Mouse (Mus musculus) cerebellum, postnatal 25 days (tissue): Measurements from ENCODE around the gene Aldh1a1.
"Not testable (repeated sequence)": the region's sequence is repeated elsewhere in the genome, so short reads cannot be mapped to it uniquely, and the experiment has no call there.

Source experiments
- DNase-seq, 2 experiments: peaks; one replicate each; pipeline ENCODE4 v3.0.0; 2021; ENCODE audit warnings: mixed read lengths in 2 of 2

Aldh1a1 gene

DNA sequence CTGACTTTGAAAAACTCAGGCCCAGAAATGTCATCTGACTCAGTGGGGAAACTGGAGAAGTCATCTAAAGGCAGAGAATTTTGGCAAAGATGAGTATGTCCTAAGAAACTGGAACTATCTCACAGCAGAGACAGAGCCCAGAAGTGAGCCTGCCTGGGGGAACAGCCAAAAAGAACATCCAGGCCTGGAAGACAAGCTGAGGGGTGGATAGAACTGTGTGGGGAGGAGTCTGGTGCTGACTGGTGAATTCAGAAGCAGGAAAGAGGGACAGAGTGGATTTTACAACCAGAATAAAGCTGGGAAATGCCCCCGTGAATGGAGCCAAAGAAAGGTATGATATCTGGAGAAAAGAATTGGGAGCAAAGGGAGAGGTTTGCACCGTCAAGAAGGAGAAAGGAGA is at the start of gene Aldh1a1:
TSS of gene Aldh1a1 (plus strand) at position 225 of the 400 bp plus-strand sequence.
- peak in 1 of 2 experiments; percentile 7 for DNase-seq

DNA sequence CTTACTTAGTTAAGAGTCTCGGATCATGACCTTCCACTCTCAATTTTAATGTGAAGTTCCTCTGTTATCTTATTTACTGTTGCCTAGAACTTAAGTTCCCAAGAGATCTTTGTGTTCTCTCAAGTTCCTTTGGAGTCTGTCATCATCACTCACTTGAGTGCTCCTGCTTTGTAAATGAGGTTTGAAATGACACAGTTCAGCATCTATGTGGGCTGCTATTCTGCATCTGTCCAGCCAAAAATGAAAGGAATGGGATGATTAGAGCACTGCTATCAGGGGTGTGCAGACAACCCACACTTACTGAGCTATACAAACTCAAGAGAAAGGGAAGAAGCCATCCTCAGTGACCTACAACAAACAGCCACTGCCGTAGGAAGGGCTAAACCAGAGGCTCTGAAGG is 44.7 kb upstream of the Aldh1a1 start:
- DNase-seq: no peak

DNA sequence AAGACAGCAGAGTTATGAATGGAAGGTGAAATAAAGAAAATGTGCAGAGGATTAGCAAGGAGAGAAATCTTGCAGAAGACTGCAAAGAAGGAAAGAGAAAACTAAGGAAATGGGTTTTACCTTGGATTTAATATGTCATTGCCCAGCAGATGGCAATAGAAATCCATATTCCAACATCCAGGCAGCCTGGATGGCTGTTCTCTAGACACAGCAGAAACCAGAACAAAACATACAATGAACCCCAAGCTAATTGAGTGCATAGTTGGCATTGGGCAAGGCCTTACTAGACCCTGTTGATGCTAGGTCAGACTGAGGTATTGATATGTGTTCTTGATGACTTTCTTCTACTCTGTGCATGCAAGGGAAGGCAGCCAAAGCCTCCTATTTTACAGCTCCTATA is 43.0 kb upstream of the Aldh1a1 start:
- peak in 1 of 2 experiments; percentile 15 for DNase-seq

DNA sequence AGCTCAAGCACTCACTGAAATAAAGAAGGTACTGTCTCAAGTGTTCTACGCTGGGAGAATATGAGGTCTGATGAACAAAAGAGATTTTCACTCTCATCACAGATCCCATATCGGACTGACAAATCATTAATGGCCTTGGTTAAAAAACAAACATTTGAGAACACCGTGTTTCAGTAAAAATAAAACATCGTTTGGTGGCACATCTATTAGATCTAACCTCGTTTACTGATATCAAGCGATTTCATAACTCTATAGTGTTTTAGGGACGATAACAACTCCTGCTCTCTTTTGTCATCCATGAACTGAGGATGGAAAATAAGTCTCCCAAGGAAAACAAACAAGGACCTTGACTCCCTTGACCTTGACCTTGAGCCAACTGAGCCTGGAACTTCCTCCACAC is 41.5 kb upstream of the Aldh1a1 start:
- no peak for DNase-seq

DNA sequence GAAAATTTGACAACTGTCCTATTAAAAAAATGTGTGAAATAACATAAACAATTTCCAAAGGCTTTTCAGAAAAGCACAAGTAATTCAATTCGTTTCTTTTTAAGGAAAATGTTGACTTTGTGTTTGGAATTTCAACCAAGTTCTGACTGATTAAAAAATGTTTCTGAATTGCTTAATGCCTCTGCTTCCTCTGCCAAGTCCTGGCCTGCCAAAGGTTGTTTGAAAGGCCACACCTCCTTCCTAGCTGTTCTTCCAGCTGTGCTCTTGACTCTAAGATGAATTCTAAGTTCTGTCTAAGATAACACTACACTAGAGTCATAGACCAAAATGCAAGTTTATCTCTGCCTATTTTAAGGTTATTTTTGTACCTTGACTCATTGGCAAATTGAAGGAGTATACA is 8.0 kb upstream of the Aldh1a1 start:
- no peak for DNase-seq

DNA sequence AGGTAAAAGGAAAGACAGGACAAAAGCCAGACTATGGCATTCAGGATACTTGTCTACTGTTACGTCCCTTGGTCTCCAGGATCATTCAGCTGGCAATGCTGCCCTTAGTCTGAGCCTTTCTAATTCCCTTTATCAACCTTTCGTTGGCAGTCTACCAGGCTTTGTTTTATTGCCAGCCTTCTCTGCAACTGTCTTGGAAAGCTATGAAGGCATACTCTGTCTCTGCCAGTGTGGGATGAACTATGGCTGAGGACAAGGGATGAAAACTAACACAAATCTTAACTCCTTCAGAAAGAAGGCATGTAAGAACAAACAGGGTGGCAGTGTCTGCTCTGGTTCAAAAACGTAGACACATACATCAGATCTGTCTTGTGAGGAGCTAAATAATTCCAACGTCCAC is 565 bp upstream of the Aldh1a1 start:
- peak in 1 of 2 experiments; percentile 4 for DNase-seq

DNA sequence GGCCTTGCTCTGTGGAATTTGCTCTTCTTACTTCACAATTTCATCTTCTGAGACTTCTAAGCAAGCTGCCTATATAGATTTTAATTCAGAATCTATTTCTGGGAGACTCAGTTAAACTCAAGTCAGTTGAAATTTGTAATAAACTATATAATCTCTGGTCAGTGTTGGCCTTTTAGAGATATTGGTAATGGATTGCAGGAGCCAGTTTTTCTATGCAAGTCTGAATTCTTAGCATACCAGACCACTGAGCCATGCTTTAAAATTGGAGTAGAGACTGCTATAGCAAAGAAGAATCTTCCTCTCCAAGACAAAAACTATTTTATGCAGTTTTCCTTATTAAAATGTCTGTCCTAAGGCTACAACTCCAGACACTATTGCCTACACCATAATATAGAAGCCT is 4.0 kb downstream of the Aldh1a1 start:
- DNase-seq: no peak

DNA sequence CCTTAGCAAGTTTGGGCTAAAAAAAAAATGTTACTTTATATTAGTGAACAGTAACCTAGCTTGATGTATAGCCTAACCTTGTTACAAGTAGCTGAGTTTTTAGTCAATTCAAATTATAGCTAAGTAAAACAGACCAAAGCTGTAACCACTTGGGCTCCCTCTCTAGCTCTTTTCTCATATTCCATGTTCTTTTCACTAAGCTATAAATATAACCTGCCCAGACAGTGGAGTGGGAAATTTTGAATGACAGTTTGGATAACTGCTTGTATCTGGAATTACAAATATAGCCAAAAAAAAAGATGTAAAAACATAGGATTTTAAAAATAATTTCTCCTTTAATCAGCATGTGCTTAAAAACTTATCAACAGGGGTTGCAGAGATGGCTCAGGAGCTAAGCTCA is 12.8 kb downstream of the Aldh1a1 start:
- DNase-seq: no peak

DNA sequence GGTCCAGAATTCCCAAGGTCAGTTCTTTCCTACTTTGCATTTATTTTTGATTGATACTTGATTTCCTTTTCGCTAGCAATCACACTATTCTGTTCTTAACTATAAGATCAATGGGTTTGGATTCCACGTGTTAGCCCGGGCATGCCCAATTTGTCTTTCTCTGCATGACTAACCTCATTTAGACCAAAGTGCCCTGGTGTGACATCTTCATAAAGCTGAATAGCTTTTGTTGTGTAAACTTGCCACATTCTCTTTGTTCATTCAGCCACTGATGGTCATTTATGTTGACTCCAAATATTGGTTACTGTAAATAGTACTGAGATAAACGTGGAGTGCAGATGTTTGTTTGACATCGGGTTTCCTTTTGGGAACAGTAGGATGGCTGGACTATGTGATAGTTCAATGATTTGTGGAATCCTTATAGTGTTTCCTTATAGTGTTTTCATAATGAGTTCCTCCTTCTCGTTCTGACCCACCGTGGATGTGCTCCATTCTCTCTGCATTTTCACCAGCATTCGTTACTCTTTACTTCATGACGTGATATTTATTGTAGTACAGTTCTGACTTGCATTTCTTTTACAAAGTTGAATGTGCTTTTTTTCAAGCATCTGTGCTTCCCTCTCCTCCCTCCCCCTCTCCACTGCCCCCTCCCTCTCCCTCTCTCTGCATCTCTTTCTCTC is 14.6 kb downstream of the Aldh1a1 start:
- no peak for DNase-seq

DNA sequence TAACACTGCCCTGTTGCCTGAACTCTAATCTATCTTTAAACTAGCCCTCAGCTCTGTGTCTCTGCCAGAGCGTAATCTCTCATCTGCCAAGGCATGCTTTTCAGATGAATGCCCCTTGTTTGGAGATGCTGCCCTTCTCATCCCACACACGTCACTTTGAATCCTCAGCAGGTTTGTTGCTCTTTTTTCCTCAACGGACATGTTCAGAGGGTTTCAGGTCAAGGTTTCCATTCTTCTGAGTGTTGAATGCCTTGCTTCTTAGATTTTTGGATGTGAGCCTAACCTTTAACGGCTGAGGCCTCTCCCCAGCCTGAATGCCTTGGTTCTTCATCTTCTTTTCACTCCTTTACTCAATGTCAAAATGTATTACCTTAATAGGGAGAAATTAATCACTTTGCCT is 16.1 kb downstream of the Aldh1a1 start:
- DNase-seq: no peak

DNA sequence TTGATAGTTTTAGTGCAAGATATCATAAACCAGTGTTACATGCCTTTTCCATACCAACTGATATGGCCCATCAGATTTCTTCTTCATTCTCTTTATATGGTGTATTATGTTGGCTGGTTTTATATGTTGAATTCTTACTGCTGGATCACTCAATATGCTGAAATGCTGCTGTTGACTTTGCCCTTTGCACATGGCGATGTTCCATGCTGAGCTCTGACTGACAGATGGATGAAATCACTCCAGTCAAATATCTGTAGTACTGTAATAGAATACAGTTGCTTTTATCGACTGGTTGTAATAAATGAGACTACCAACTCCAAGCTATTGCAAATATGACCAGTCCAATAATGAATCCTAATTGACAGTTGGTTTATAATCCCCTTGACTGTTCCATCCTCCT is 19.5 kb downstream of the Aldh1a1 start:
- DNase-seq: no peak

DNA sequence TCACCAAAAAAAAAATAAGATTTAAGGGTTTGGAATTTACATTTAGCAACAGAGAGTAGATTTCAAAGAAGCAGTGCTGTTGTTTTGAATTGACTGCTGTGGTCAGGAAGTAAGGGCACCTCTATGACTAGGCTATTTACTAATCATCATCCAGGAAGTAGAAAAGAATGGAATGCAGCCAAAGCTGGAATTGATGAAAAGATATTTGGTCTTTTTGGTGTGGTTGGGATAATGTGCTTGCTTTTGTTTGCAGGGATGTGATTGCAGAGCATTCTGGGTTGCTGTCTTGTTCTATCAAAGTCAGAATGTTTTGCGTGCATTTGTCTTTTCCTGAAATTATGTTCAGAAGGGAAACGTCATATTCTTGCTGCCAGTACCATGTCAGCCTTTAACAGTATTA is 20.7 kb downstream of the Aldh1a1 start:
- DNase-seq: no peak

DNA sequence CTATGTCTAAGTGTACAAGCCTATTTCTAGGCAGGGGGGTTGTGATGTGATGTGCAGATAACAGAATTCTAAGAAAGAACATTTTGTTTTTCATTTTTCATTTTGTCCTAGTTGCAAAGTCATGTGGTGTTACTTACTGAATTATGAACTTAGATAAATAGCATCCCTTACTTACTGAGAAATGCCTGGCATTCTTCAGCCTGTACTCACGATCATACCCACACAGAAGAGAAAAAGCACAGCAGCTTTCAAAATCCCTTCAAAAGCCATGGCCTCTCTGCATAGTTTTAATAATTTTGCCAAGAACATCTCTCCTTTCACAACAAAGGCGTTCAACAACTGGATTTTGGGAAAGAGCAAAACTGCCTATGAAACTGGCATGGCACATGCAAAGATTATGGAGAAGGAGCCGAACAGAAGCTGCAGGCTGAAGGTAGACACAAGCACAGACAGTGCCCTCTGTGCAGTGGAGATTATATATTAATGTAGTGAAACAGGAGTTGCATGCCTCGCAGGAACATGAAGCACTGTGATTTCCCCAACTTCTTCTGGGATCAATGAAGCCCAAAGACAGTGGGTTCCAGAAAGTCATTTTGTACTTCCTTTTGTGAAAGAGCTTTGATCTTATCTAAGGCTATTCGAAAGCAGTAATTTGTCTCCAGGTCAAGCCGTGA is 21.3 kb downstream of the Aldh1a1 start:
- DNase-seq: no peak

DNA sequence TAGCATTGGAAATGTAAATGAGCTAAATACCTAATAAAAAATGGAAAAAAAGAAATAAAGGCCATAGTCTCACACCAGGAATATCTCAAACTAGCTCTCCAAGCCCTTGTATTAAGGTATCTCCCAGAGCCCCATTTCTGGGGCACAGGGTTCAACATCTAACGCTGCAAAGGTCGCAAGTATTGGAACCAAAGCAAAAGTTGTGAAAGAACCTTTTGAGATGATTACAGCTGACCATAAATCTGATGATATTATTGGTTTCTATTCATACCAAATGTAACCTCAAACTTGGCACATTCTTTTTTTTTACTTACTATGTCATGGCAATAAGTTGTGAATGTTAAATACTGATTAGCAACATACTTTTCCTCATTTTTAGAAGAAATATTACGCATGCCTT is 24.0 kb downstream of the Aldh1a1 start:
- DNase-seq: no peak

DNA sequence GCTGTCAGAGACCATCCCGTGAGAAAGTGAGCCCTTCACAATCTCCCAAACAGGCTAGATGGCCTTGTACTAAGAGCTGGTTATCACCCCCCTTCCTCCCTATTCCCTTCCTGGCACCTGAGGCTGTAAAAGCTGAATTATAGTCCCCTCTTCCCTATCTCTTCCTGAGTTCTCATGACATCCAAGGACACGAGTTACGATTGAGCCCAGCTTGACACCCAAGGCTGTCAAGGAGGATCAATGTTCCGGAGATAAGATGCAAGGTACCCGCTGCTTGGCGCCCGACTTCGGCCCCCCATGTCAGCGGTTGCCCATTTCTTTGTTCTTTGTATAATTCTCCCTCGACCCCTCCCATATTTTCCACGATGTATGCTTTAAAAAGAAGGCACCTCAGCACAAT is 36.6 kb downstream of the Aldh1a1 start:
- not testable (repeated sequence) for DNase-seq

DNA sequence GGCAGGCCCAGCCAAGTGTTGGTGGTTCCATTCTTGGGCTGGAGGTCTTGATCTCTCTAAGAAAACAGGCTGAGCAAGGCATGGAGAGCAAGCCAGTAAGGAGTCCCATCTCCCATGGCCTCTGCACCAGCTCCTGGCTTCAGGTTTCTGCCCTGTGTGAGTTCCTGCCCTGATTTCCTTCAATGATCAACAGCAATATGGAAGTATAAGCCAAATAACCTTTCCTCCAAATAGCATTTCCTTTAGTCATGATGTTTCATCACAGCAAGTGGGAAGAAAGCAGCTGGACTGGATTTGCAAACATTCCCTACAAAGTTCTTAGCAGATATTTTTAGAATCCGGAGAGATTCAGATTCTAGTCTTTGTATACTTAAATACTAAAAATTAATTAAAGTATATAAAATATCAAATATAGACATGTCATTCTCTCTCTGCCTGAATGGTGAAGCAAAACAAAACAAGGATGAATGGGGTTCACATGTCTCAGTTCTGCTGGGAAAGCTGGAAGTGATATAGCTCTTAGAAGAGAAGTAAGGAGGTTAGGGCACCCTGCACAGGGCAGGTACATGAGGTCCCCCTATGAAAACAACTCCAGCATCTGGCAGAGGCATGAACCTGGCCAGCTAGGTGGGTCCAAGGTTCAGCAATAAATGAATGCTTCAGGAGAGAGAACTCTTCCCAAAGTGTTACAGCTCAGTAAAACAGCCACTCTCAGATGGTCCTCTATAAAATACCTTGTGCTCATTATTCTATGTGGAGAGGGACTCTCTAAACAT is 37.6 kb downstream of the Aldh1a1 start:
- no peak for DNase-seq

DNA sequence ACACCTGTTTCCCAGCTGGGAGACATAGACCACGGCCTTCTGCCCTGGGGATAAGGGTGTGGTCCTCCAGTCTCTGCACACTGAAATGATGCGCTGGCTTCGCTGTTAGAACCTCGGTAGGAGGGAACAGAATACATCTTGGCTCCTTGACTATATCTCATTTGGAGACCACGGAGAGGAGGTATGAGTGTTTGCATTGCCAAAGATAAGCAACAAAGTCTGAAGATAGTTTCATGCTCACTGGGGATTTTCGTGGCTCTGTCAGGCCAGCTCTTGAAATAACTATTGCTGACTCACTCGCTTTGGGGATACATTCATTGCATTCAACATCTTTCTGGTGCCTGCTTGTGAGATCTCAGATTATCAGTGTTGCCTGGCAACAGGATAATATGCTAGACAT is 44.0 kb downstream of the Aldh1a1 start:
- no peak for DNase-seq

DNA sequence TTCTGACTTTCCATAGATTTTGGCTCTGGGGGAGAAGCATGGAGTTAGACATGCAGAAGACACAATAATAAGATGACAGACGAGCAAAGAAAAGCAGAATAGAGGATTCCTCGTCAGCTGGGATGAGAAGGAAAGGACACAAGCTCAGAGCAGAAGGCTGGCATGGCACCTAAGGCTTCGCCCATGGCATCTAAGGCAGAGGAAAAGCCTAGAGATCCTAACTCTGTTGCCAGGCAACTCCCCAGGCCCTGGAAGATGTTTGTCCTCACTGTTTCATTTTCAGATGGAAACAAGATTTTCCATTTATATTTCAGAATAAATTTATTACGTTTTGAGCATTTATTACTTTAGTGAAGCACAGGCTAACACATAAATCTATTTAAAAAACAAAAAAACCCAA is 48.5 kb downstream of the Aldh1a1 start:
- DNase-seq: no peak

DNA sequence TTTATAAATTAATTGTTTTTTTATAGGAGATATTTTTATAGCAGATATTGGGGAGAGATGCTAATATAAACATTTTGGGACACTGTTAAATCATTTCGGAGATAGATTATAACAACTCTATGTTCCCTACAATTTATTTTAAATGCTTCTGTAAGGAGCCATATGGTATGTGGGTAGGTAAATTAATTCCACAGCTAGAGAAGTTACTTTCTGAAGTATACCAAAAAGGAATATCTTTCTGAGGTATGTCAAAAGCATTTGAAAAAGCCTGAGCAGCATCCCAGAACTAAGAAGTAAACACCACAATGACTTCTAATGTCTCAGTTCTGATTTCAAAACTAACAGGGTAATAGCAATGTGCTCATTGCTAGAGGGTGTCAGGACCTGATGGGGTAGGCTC is 49.4 kb downstream of the Aldh1a1 start:
- no peak for DNase-seq

DNA sequence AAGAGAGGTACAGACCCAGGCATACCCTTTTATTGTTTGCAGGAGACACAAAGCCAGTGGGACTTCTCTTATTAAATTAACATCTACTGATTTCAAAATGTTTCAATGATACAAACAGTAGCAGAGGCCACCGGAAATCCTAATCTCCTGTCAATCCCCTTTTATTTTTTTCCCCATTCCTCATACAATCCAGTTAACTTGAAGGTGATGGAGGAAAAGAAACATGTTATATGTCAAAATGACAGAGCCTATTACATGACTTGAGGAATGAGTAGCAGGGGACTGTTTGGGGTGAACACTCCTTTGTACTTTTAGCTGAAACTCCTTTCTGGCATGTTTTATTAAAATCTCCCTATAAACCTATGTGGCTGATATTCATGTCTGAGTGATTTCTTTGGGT is 51.3 kb downstream of the Aldh1a1 start:
- no peak for DNase-seq

DNA sequence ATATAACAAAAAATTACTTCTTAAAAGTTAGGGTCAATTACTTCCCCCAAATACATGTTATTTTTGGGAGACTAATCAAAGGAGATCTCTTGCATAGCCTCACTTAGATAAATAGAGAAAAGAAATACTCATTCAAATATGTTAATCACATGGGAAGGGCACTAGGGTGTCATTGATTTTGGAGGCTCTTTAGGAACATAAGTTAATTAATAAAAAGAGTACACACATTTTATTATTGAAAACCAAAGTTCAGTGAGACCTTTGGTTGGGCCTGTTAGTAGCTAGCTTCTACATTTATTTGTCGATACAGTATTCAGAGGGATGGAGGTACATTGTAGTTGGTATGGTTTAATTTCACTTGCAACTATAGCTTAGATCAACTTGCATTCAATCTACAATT is 52.4 kb downstream of the Aldh1a1 start:
- DNase-seq: no peak

DNA sequence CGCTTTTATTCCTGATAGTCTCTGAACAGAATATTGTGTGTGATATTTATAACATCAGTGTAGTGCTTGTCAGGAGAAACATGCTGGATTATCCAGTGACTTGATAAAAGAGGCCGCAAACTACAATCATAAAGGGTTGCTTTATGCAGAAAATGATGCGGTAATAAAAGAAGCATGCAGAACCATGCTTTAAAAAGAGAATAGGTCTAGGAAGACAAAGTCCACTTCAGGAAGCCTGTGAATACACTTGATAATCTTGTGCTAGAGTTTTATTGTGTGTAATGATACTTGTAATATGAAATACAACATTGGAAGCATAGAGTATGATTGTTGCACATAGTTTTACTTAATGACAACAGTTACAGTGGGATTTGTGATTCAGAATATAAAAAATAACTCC is 54.5 kb downstream of the Aldh1a1 start:
- DNase-seq: no peak

DNA sequence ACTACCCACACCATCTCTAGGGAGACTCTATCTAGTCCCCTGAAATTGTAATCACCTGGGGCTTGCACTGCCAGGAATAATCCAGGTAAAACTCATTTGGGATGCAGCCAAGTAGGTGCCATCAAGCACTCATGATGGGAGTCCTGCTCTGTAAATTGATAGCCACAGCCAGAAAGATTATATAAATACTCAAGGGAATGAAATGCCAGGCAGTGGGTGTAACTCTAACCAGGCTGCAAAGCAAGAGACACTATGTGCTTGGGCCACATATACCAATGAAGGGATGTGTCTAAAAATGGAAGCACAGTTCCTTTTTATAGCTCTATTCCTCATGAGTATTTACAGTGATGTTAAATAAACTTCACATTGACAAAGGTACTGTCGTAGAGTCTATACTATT is 56.9 kb downstream of the Aldh1a1 start:
- DNase-seq: no peak

DNA sequence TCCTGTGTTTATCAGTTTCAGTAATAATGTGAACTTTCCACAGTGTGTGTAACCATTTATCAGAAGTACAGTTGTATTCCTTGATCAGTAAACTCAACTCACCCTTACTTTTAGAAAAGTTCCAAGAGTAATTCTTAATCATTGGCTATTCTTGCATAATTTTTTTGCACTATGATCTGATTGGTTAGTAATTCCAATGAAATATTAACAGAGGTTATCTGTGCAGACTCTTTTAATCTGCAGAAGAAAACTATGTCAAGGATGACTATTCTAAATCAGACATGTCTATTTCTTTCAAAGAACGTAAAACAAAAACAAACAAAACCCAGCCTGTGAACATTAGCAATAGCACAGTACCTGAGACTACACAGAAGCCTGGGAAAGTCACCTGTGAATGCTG is 62.9 kb downstream of the Aldh1a1 start:
- DNase-seq: no peak
